In genomic region chr6:93913226-93913861, GRCm38 (mm10) we compare ENCODE assay signal across 8 mouse cellular contexts.
DNase-seq lines count a peak whose midpoint lies in the region; ATAC-seq and TF ChIP-seq lines count a peak whose summit lies in the region.

No protein-coding gene starts in this region.

- no peak for TF ChIP-seq POLR2A in heart, adult 2 months (IDR thresholded peaks at IDR 0.05; ENCODE audit: insufficient read depth, low read depth, low read length)

- H3K4me3 ChIP-seq in heart, embryonic 14.5 days (ENCODE audit: control insufficient read depth in 1 of 2, insufficient read depth in 1 of 2, low read depth in 1 of 2, low read length in 2 of 2), result peak overlapping the region; percentile 36 to 44
- H3K4me3 ChIP-seq in heart, adult 2 months, result no peak overlapping the region

- peak overlapping the region; percentile 51 to 53; a peak in 3 of 4 replicates for H3K27ac ChIP-seq in heart, embryonic 14.5 days (replicated peaks in 1 of 2; ENCODE audit: control insufficient read depth in 1 of 2, insufficient read depth in 1 of 2, low read depth in 2 of 2, low read length in 2 of 2)
- H3K27ac ChIP-seq in heart, adult 2 months, result no peak overlapping the region

- 5% methylated on average over 22 of the region's 22 CpGs for WGBS in heart, embryonic 14.5 days
- 21% methylated on average over 22 of the region's 22 CpGs for WGBS in heart, adult 2 months

- DNase-seq in heart, adult 2 months, result no peak
- peak; percentile 43 to 48 for DNase-seq in cerebellum, postnatal 36 days
- DNase-seq in frontal cortex, postnatal 36 days (ENCODE audit: low spot score in 2 of 2), result peak; percentile 56 to 60
- peak; percentile 79 for DNase-seq in left cerebral cortex, postnatal 4 days
- peak; percentile 62 for DNase-seq in right cerebral cortex, postnatal 25 days
- DNase-seq in adrenal gland, postnatal 4 days (ENCODE audit: low spot score in 2 of 2), result no peak
- no peak for DNase-seq in lung, adult 18-20 months

- no peaks in the 10 kb centered on the region for H3K9me3 ChIP-seq in heart, embryonic 14.5 days (ENCODE audit: control insufficient read depth, low read length)

- intact Hi-C loops in heart, adult 2 months (cut with DNase I), result no loop called here
- intact Hi-C loops in left cerebral cortex, postnatal 4 days (cut with DNase I), result loop anchor here (10.0 kb wide), 1 partner anchor 131 kb away; no protein-coding TSS in a partner anchor

- H3K79me2 ChIP-seq in heart, adult 2 months (replicated peaks; ENCODE audit: control insufficient read depth, insufficient read depth, low read length), result no peaks in the 10 kb centered on the region

- H3K4me1 ChIP-seq in heart, embryonic 14.5 days (ENCODE audit: control insufficient read depth in 2 of 2, insufficient read depth in 2 of 2, low read length in 2 of 2), result peaks cover 12 to 26% of the 10 kb centered on the region in 2 experiments
- no peaks in the 10 kb centered on the region for H3K4me1 ChIP-seq in heart, adult 2 months (ENCODE audit: control insufficient read depth, insufficient read depth, low read length)

- no peaks in the 10 kb centered on the region for H3K36me3 ChIP-seq in heart, embryonic 14.5 days (ENCODE audit: control insufficient read depth, insufficient read depth, low read length)
- no peaks in the 10 kb centered on the region for H3K36me3 ChIP-seq in heart, adult 2 months (ENCODE audit: control insufficient read depth, insufficient read depth, low read length)

- H3K27me3 ChIP-seq in heart, embryonic 14.5 days (ENCODE audit: control insufficient read depth, insufficient read depth, low read length), result no peaks in the 10 kb centered on the region
- no peaks in the 10 kb centered on the region for H3K27me3 ChIP-seq in heart, adult 2 months (ENCODE audit: control insufficient read depth, insufficient read depth, low read length)

- peak overlapping the region; percentile 68 for H3K4me2 ChIP-seq in heart, embryonic 14.5 days (ENCODE audit: low read length)

- no peak for TF ChIP-seq EP300 in heart, adult 2 months (IDR thresholded peaks at IDR 0.05; ENCODE audit: insufficient read depth, low read depth, low read length)

- no peak for TF ChIP-seq CTCF in heart, adult 2 months (IDR thresholded peaks at IDR 0.05)

- peak overlapping the region; percentile 68 for H3K9ac ChIP-seq in heart, embryonic 14.5 days (ENCODE audit: low read length)
- H3K9ac ChIP-seq in heart, adult 2 months (ENCODE audit: low read depth, low read length), result no peak overlapping the region

- ATAC-seq in heart, embryonic 14.5 days (ENCODE audit: insufficient number of reproducible peaks, insufficient read depth, low FRiP score, low read depth), result peak; percentile 56; the same call in 1 of the 2 replicates

Comparison
In these comparisons a context has a peak if more than half of its experiments do, and no peak if none do; other contexts are left out.
1. DNase-seq: peak in cerebellum, postnatal 36 days (2 of 2), frontal cortex, postnatal 36 days (2 of 2), left cerebral cortex, postnatal 4 days (single experiment) and right cerebral cortex, postnatal 25 days (single experiment); none in heart, adult 2 months (0 of 2), adrenal gland, postnatal 4 days (0 of 2) and lung, adult 18-20 months (0 of 2).